34 mouse cellular contexts compared by ENCODE assay signal in genomic region chr1:120650068-120650467, GRCm38 (mm10). TPM values are rescaled to one million over a fixed set of nuclear protein-coding genes. Genes with fewer than 3 reads are reported as not detected.
"Had no signal": no experiment of that assay in that cellular context is flagged by ENCODE, and none has a peak within 500 bp of the region (broad histone marks: within the 10 kb centered on the region; RNA-seq: fewer than 3 reads in every experiment).

No protein-coding gene starts in this region.

- ATAC-seq: forebrain, embryonic 13.5 days; forebrain, embryonic 14.5 days; forebrain, embryonic 15.5 days; forebrain, embryonic 16.5 days; forebrain, postnatal 0 days had no signal

- H3K9me3 ChIP-seq: embryonic facial prominence, embryonic 12.5 days; embryonic facial prominence, embryonic 13.5 days; embryonic facial prominence, embryonic 15.5 days; forebrain, embryonic 10.5 days; forebrain, embryonic 12.5 days; forebrain, embryonic 13.5 days; forebrain, embryonic 15.5 days had no signal

- H3K4me3 ChIP-seq: embryonic facial prominence, embryonic 12.5 days; embryonic facial prominence, embryonic 13.5 days; embryonic facial prominence, embryonic 15.5 days; erythroblast, embryonic 14.5 days; forebrain, embryonic 10.5 days; forebrain, embryonic 12.5 days; forebrain, embryonic 13.5 days; forebrain, embryonic 15.5 days; gastrocnemius, adult 2 months; heart, adult 2 months had no signal

- H3K9ac ChIP-seq: embryonic facial prominence, embryonic 12.5 days; embryonic facial prominence, embryonic 13.5 days; embryonic facial prominence, embryonic 15.5 days; forebrain, embryonic 12.5 days; forebrain, embryonic 13.5 days; forebrain, embryonic 15.5 days; forebrain, postnatal 0 days had no signal

- H3K27ac ChIP-seq: embryonic facial prominence, embryonic 12.5 days; embryonic facial prominence, embryonic 13.5 days; embryonic facial prominence, embryonic 15.5 days; forebrain, embryonic 10.5 days; forebrain, embryonic 12.5 days; forebrain, embryonic 13.5 days; forebrain, embryonic 15.5 days; gastrocnemius, adult 2 months; heart, adult 2 months had no signal

- H3K27me3 ChIP-seq: embryonic facial prominence, embryonic 12.5 days; embryonic facial prominence, embryonic 15.5 days had no signal

- DNase-seq: cerebellum, adult 18-20 months; cerebellum, adult 2 months; cerebellum, adult 8-10 months; cerebellum, adult 9-10 months; cerebellum, adult 9-11 months; cerebellum, postnatal 10 days; cerebellum, postnatal 14 days; cerebellum, postnatal 25 days; cerebellum, postnatal 36 days; embryo, embryonic 11 days; forebrain, postnatal 0 days; gastrocnemius, adult 2 months; gastrocnemius, postnatal 10 days; gastrocnemius, postnatal 14 days; gastrocnemius, postnatal 25 days; gastrocnemius, postnatal 36 days; heart, adult 11 months; heart, adult 18-20 months; heart, adult 2 months had no signal

- H3K4me1 ChIP-seq: embryonic facial prominence, embryonic 12.5 days; forebrain, embryonic 12.5 days; forebrain, embryonic 13.5 days; forebrain, embryonic 15.5 days had no signal

- H3K4me2 ChIP-seq: embryonic facial prominence, embryonic 12.5 days; embryonic facial prominence, embryonic 13.5 days; embryonic facial prominence, embryonic 15.5 days; forebrain, embryonic 12.5 days; forebrain, embryonic 13.5 days; forebrain, embryonic 15.5 days had no signal

- H3K36me3 ChIP-seq: embryonic facial prominence, embryonic 12.5 days; embryonic facial prominence, embryonic 13.5 days; embryonic facial prominence, embryonic 15.5 days; forebrain, embryonic 10.5 days; forebrain, embryonic 12.5 days; forebrain, embryonic 15.5 days had no signal

RNA-seq across cellular contexts. Expression of gene En1, which starts 47.9 kb away (rescaled TPM):
- total RNA-seq: common myeloid progenitor, adult 5-6 weeks; granulocyte monocyte progenitor cell, adult 5-6 weeks; heart, adult 18-20 months; heart, adult 2 months had no signal
- polyA plus RNA-seq: cortical plate, adult 2 months; erythroblast, embryonic 14.5 days; forebrain, embryonic 13.5 days; forebrain, embryonic 14.5 days; forebrain, embryonic 15.5 days; forebrain, embryonic 16.5 days; frontal cortex, adult 2 months; gonadal fat pad, adult 2 months; heart, adult 2 months had no signal
